Mouse (Mus musculus): ENCODE data around the gene Pde4c. TPM values are rescaled to one million over a fixed set of nuclear protein-coding genes. Genes with fewer than 3 reads are reported as not detected.

Pde4c gene
- polyA plus RNA-seq (2012; ENCODE audit: low replicate concordance), result 0.76 and 0.99 TPM in 2 replicates

GRCm38 (mm10) chr8:70723486-70724210 is at the start of gene Pde4c:
TSS of gene Pde4c (plus strand) at chr8:70723720.

GRCm38 (mm10) chr8:70698310-70699109 is 25.0 kb upstream of the Pde4c start, which contains the start of gene Jund:
TSS of gene Jund (plus strand) at chr8:70698949.

GRCm38 (mm10) chr8:70703287-70703686 is 20.2 kb upstream of the Pde4c start, which contains the start of gene Iqcn:
TSS of gene Iqcn (plus strand) at chr8:70703457.

GRCm38 (mm10) chr8:70718297-70718696 is 5.2 kb upstream of the Pde4c start, which contains the start of gene Gm3336:
TSS of gene Gm3336 (plus strand) at chr8:70718543.

GRCm38 (mm10) chr8:70754043-70754870 is 30.7 kb downstream of the Pde4c start, which contains the start of gene Rab3a:
TSS of gene Rab3a (plus strand) at chr8:70754679.

GRCm38 (mm10) chr8:70760775-70761406 is 37.4 kb downstream of the Pde4c start, which contains the start of gene Mpv17l2:
TSS of gene Mpv17l2 (minus strand) at chr8:70760946.

GRCm38 (mm10) chr8:70776496-70777444 is 53.2 kb downstream of the Pde4c start, which contains the start of gene Pik3r2:
TSS of gene Pik3r2 (minus strand) at chr8:70776713.

Other genes with a start within 250 kb of the Pde4c start
- gene Klhl26, start 246.8 kb upstream of the Pde4c start, polyA plus RNA-seq (2012; ENCODE audit: low replicate concordance), result 4.6 and 9.6 TPM in 2 replicates
- not detected in 2 replicates for gene Tmem59l, start 236.4 kb upstream of the Pde4c start, polyA plus RNA-seq (2012; ENCODE audit: low replicate concordance)
- gene Crlf1, start 230.6 kb upstream of the Pde4c start, polyA plus RNA-seq (2012; ENCODE audit: low replicate concordance), result 3.6 and 4.1 TPM in 2 replicates
- 130 and 308 TPM in 2 replicates for gene Rex1bd, start 217.0 kb upstream of the Pde4c start, polyA plus RNA-seq (2012; ENCODE audit: low replicate concordance)
- gene Uba52, start 212.9 kb upstream of the Pde4c start, polyA plus RNA-seq (2012; ENCODE audit: low replicate concordance), result 338 and 558 TPM in 2 replicates
- 1,600 and 2,800 TPM in 2 replicates for gene Fkbp8, start 196.0 kb upstream of the Pde4c start, polyA plus RNA-seq (2012; ENCODE audit: low replicate concordance)
- gene Kxd1, start 195.8 kb upstream of the Pde4c start, polyA plus RNA-seq (2012; ENCODE audit: low replicate concordance), result 30.5 and 31.3 TPM in 2 replicates
- gene Ell, start 184.3 kb upstream of the Pde4c start, polyA plus RNA-seq (2012; ENCODE audit: low replicate concordance), result 42.1 and 42.5 TPM in 2 replicates
- 253 and 312 TPM in 2 replicates for gene Isyna1, start 129.3 kb upstream of the Pde4c start, polyA plus RNA-seq (2012; ENCODE audit: low replicate concordance)
- gene Ssbp4, start 114.8 kb upstream of the Pde4c start, polyA plus RNA-seq (2012; ENCODE audit: low replicate concordance), result 1,745 and 3,628 TPM in 2 replicates
- 12.7 and 15.0 TPM in 2 replicates for gene Lrrc25, start 107.6 kb upstream of the Pde4c start, polyA plus RNA-seq (2012; ENCODE audit: low replicate concordance)
- 8.6 and 17.1 TPM in 2 replicates for gene Gdf15, start 91.3 kb upstream of the Pde4c start, polyA plus RNA-seq (2012; ENCODE audit: low replicate concordance)
- 3.0 and 4.7 TPM in 2 replicates for gene Pgpep1, start 63.3 kb upstream of the Pde4c start, polyA plus RNA-seq (2012; ENCODE audit: low replicate concordance)
- 259 and 742 TPM in 2 replicates for gene Lsm4, start 50.5 kb upstream of the Pde4c start, polyA plus RNA-seq (2012; ENCODE audit: low replicate concordance)
- gene Jund, start 24.8 kb upstream of the Pde4c start, polyA plus RNA-seq (2012; ENCODE audit: low replicate concordance), result 585 and 1,357 TPM in 2 replicates
- not detected in 2 replicates for gene Iqcn, start 20.3 kb upstream of the Pde4c start, polyA plus RNA-seq (2012; ENCODE audit: low replicate concordance)
- gene Gm3336, start 5.2 kb upstream of the Pde4c start, polyA plus RNA-seq (2012; ENCODE audit: low replicate concordance), result not detected in 2 replicates
- 20.7 and 31.8 TPM in 2 replicates for gene Rab3a, start 31.0 kb downstream of the Pde4c start, polyA plus RNA-seq (2012; ENCODE audit: low replicate concordance)
- gene Mpv17l2, start 37.2 kb downstream of the Pde4c start, polyA plus RNA-seq (2012; ENCODE audit: low replicate concordance), result 124 and 154 TPM in 2 replicates
- 120 and 128 TPM in 2 replicates for gene Pik3r2, start 53.0 kb downstream of the Pde4c start, polyA plus RNA-seq (2012; ENCODE audit: low replicate concordance)
- gene Mast3, start 81.3 kb downstream of the Pde4c start, polyA plus RNA-seq (2012; ENCODE audit: low replicate concordance), result 318 and 530 TPM in 2 replicates
- 1.1 and 2.2 TPM in 2 replicates for gene Il12rb1, start 84.7 kb downstream of the Pde4c start, polyA plus RNA-seq (2012; ENCODE audit: low replicate concordance)
- 99.3 and 171 TPM in 2 replicates for gene Arrdc2, start 116.0 kb downstream of the Pde4c start, polyA plus RNA-seq (2012; ENCODE audit: low replicate concordance)
- 1.7 and 1.9 TPM in 2 replicates for gene Kcnn1, start 139.5 kb downstream of the Pde4c start, polyA plus RNA-seq (2012; ENCODE audit: low replicate concordance)
- 106 and 109 TPM in 2 replicates for gene Ccdc124, start 150.2 kb downstream of the Pde4c start, polyA plus RNA-seq (2012; ENCODE audit: low replicate concordance)
- gene Slc5a5, start 169.0 kb downstream of the Pde4c start, polyA plus RNA-seq (2012; ENCODE audit: low replicate concordance), result 0.40 and 0.42 TPM in 2 replicates
- 810 and 4,309 TPM in 2 replicates for gene Rpl18a, start 173.7 kb downstream of the Pde4c start, polyA plus RNA-seq (2012; ENCODE audit: low replicate concordance)
- 110 and 117 TPM in 2 replicates for gene Map1s, start 182.2 kb downstream of the Pde4c start, polyA plus RNA-seq (2012; ENCODE audit: low replicate concordance)

Measured in leukemia stem cell, adult 10-12 weeks (primary cell).